Mouse (Mus musculus): ENCODE results near the gene Ckmt2. TPM values are rescaled to one million over a fixed set of nuclear protein-coding genes. Genes with fewer than 3 reads are reported as not detected.

The Ckmt2 gene
- polyA plus RNA-seq, 1 experiment, result not detected

DNA sequence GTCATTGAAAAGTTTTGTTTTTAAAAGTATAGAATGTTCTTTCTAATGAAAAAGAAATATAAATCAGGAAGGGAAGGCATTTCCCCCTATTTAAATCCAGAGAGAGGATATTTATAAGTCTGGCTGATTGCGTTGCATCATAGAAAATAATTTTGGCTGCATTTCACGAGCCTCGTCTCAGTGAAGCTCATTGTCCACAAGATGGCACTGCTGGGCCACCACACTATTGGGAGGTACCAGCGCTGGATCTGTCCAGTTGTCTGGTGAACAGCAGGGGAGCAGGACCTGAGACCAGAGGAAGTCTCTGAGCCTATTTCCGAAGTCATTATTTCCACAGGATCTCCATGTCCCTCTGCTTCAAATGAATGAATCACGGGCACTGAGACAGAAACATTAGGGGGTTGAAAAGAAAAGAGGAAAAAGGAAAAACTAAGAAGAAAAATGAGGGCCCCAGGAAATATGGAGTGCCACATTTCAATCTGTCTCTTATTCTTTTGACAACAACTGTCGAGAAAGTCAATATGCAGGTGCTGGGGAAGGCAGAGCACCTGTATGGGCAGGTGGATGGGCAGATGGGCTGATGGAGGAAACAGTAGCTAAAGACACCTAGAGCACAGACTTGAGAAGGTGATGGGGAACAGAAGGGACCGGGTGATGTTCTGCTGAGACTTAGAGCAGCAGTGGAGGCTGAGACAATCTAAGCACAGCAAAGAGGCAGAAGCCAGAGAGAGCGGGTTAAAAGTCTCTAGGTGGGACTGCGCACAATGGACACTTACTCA lies 31.7 kb upstream of the Ckmt2 start:
- H3K4me1 ChIP-seq (ENCODE audit: control insufficient read depth, insufficient read depth, low read length), result no peaks in the 10 kb centered on the region; the same call in 1 of the 2 replicates
- no peak overlapping the region for H3K27ac ChIP-seq (ENCODE audit: insufficient read depth, low read length)
- TF ChIP-seq CTCF (IDR thresholded peaks at IDR 0.05; ENCODE audit: borderline replicate concordance, insufficient read depth, low read length) (peak; percentile 92), POLR2A (IDR thresholded peaks at IDR 0.05; ENCODE audit: low read depth, low read length) (no peak)
- H3K4me3 ChIP-seq (ENCODE audit: insufficient read depth, low read length), result no peak overlapping the region

DNA sequence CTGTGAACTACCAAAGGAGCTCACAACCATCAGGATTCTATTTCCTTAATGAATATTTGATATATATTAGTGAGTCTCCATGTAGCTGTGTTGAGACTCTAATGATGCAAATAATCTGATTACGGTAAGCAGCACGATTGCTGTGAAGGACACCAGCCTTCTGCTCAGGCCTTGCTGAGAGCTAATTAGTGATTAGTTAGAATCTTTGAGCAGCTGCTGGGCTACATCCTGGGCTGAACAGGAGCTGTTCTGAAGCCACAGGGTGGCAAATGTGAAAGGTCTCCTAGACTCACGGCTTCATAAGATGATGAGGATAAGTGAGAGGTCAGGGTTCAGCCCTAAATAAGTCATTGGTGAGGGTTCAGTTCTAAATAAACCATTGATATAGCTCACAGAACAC lies 29.7 kb upstream of the Ckmt2 start:
- Histone ChIP-seq H3K4me1 (ENCODE audit: control insufficient read depth, insufficient read depth, low read length) (no peaks in the 10 kb centered on the region; the same call in 1 of the 2 replicates), H3K27ac (ENCODE audit: insufficient read depth, low read length) (no peak overlapping the region), H3K4me3 (ENCODE audit: insufficient read depth, low read length) (no peak overlapping the region)
- no peak for TF ChIP-seq POLR2A (IDR thresholded peaks at IDR 0.05; ENCODE audit: low read depth, low read length)
- no peak for TF ChIP-seq CTCF (IDR thresholded peaks at IDR 0.05; ENCODE audit: borderline replicate concordance, insufficient read depth, low read length)

DNA sequence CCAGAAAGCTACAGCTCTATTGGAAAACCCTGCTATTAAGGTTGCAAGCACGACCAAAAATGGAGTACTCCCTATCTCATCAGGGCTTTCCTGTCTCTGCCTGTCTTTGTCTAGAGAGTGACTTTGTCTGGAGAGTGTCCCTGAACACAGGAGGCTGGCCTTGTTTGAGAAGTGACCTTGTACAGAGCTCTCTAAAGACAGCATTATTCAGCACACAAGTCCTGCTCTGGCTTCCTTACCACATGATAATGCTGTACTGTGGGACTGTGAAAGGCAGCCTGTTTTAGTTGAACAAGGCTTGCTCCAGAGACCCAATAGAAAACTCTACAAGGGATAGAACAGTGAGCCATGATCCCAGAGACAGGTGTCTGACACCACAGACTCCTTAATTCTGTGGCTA lies 19.8 kb upstream of the Ckmt2 start:
- no peak for TF ChIP-seq POLR2A (IDR thresholded peaks at IDR 0.05; ENCODE audit: low read depth, low read length)
- TF ChIP-seq CTCF (IDR thresholded peaks at IDR 0.05; ENCODE audit: borderline replicate concordance, insufficient read depth, low read length), result no peak
- Histone ChIP-seq H3K4me1 (ENCODE audit: control insufficient read depth, insufficient read depth, low read length) (no peaks in the 10 kb centered on the region), H3K4me3 (ENCODE audit: insufficient read depth, low read length) (no peak overlapping the region)

DNA sequence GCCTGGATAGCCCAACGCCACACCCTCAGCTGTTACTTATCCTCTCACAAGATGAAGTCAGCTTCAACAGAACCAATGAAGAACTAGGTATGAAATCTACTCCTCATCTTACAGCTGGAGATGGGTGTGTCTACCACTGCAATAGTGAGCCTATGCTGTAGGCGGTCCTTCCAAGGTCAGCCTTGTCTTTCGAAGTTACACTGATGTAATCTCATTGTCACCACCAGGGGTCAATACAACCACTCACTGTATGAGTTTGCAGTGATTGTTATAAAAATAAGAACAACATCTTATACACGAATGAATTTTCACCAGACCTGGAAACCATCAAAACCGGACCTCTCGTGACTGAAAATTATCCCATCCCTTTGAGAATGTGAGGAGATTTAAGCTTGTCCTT lies 16.4 kb upstream of the Ckmt2 start:
- H3K4me3 ChIP-seq (ENCODE audit: insufficient read depth, low read length), result no peak overlapping the region
- H3K27ac ChIP-seq (ENCODE audit: insufficient read depth, low read length), result no peak overlapping the region
- TF ChIP-seq CTCF (IDR thresholded peaks at IDR 0.05; ENCODE audit: borderline replicate concordance, insufficient read depth, low read length) (no peak), POLR2A (IDR thresholded peaks at IDR 0.05; ENCODE audit: low read depth, low read length) (no peak)
- H3K4me1 ChIP-seq (ENCODE audit: control insufficient read depth, insufficient read depth, low read length), result no peaks in the 10 kb centered on the region

More for the DNA sequence above, 19.8 kb upstream of the Ckmt2 start:
- no peak overlapping the region for H3K27ac ChIP-seq (ENCODE audit: insufficient read depth, low read length)

DNA sequence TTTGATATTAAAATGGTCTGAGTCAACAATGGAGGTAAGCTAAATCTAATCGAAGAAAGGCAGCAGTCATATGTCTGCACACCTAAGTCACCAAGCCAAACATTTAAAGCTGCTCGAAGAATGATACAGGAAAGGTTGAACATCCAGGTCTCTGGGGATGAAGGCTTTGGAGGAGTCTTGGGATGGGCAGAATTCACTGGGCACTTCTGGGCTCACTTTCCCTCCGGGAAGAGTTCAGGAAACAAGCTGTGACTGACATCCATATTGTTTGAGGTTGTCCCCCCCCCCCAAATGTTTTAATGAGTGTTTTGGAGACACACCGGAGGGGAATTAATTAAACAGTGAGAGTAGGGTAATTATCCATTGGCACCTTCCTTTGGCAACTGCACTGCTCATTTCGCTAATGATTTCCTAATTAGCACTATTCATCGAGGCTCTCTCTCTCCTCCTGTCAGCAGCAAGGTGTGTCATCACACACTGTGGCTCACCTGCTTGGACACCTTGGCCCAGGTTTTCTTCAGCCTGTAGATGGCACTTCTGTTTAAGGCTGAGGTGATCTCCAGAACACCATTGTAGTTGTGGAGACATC lies 13.4 kb upstream of the Ckmt2 start:
- no peak for TF ChIP-seq CTCF (IDR thresholded peaks at IDR 0.05; ENCODE audit: borderline replicate concordance, insufficient read depth, low read length)
- no peak for TF ChIP-seq POLR2A (IDR thresholded peaks at IDR 0.05; ENCODE audit: low read depth, low read length)
- Histone ChIP-seq H3K4me1 (ENCODE audit: control insufficient read depth, insufficient read depth, low read length) (no peaks in the 10 kb centered on the region), H3K4me3 (ENCODE audit: insufficient read depth, low read length) (no peak overlapping the region), H3K27ac (ENCODE audit: insufficient read depth, low read length) (no peak overlapping the region)

DNA sequence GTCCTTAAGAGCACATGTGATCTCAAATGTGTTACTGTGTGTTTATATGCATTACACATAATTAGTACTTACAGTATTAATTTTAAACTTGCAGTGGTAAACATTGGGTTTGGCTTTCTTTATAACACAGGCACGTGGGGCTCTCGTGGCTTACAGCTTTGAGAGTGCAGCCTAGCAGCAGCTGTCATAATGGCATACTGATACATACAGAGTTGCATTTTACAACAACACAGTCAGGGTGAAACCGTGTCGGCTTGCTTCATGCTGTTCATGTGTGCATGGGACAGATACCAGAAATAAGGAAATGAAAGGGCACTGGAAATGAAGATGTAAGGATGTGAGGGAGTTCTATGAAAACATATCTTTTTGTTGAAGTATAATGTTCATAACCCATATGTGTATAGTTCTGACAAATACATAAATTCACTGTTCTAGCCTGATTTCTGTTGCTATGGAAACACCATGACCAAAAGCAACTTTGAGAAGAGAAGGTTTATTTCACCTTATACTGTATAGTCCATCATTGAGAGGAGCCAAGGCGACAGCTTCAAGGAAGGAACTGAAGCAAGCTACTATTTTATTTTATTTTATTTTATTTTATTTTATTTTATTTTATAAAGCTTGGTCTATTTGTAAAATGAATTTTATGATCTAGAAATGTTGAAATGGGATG lies 8.2 kb upstream of the Ckmt2 start:
- Histone ChIP-seq H3K4me1 (ENCODE audit: control insufficient read depth, insufficient read depth, low read length) (no peaks in the 10 kb centered on the region), H3K4me3 (ENCODE audit: insufficient read depth, low read length) (no peak overlapping the region), H3K27ac (ENCODE audit: insufficient read depth, low read length) (no peak overlapping the region)
- TF ChIP-seq POLR2A (IDR thresholded peaks at IDR 0.05; ENCODE audit: low read depth, low read length), result no peak
- TF ChIP-seq CTCF (IDR thresholded peaks at IDR 0.05; ENCODE audit: borderline replicate concordance, insufficient read depth, low read length), result no peak

DNA sequence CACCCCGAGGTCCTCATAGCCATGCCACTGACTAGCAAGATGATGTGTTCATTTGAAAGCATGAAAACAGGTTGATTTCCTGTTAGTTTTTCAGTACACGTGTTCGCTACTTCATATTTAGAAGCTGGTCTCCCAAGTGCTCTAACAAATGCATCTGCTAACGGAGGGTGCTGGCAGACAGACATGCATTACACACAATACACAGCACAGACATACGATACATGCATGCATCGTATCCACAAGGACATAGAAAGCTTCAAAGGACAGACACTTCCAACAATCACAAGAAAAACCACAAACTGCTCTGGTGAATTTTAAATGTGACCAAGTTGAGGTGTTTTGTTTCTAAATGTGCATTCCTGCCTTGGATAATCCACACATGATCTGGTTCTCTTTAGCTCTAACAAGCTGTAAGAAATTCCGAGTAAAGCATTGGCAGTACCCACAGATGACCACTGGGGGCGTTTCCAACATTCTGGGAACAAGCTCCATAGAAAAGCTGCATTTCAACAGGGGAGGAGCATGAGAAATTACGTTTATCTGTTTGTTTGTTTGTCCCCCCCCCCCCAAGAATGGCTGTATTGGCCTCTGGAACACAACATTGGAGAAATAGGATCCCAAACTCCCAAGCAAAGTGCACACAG lies 5.3 kb upstream of the Ckmt2 start:
- TF ChIP-seq CTCF (IDR thresholded peaks at IDR 0.05; ENCODE audit: borderline replicate concordance, insufficient read depth, low read length) (no peak), POLR2A (IDR thresholded peaks at IDR 0.05; ENCODE audit: low read depth, low read length) (no peak)
- H3K4me3 ChIP-seq (ENCODE audit: insufficient read depth, low read length), result no peak overlapping the region
- no peak overlapping the region for H3K27ac ChIP-seq (ENCODE audit: insufficient read depth, low read length)
- no peaks in the 10 kb centered on the region for H3K4me1 ChIP-seq (ENCODE audit: control insufficient read depth, insufficient read depth, low read length)

DNA sequence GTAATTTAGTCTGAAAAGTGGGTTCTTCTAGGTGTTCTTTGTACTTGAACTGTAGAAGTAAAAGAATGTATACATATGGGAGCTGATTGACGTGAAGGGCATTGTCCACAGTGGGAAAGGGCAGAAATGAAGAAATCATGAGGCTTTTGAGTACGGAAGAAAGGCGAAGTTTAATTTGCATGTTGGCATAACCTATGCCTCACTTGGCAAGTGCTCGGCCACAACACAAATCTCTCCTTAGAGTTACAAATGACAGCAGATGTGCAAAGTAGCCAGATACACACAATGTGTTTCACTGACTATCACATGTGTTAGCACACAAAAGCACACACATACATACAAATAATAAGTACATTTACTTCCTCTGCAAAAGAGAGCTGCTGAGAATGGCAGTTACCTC lies 3.6 kb upstream of the Ckmt2 start:
- Histone ChIP-seq H3K4me1 (ENCODE audit: control insufficient read depth, insufficient read depth, low read length) (no peaks in the 10 kb centered on the region), H3K27ac (ENCODE audit: insufficient read depth, low read length) (no peak overlapping the region), H3K4me3 (ENCODE audit: insufficient read depth, low read length) (no peak overlapping the region)
- TF ChIP-seq POLR2A (IDR thresholded peaks at IDR 0.05; ENCODE audit: low read depth, low read length) (no peak), CTCF (IDR thresholded peaks at IDR 0.05; ENCODE audit: borderline replicate concordance, insufficient read depth, low read length) (no peak)

DNA sequence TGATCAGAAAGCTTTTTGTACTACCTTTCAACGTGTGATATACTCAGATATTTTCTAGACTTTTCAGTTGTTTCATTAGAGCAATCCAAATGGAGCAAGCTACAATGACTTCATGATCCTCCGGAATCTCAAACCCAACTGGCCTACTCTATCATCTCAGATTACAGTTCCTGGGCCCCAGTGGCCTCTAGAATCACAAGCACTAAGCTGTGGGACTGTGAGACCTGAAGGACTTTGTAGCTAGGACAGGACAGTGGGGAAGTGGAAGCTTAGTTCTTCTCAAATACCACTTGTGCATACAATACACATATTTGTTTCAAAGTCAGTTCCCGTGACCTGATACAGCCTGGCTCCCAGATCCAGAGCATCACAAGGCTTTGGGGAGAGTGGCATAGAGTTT lies 1.3 kb upstream of the Ckmt2 start:
- no peaks in the 10 kb centered on the region for H3K4me1 ChIP-seq (ENCODE audit: control insufficient read depth, insufficient read depth, low read length)
- no peak overlapping the region for H3K27ac ChIP-seq (ENCODE audit: insufficient read depth, low read length)
- no peak overlapping the region for H3K4me3 ChIP-seq (ENCODE audit: insufficient read depth, low read length)
- TF ChIP-seq CTCF (IDR thresholded peaks at IDR 0.05; ENCODE audit: borderline replicate concordance, insufficient read depth, low read length), result no peak
- no peak for TF ChIP-seq POLR2A (IDR thresholded peaks at IDR 0.05; ENCODE audit: low read depth, low read length)

Measured in embryonic fibroblast, embryonic 13.5 days (primary cell).